Mouse (Mus musculus) embryonic facial prominence, embryonic 11.5 days (tissue): ENCODE data around the gene Itm2b. TPM values are rescaled to one million over a fixed set of nuclear protein-coding genes. Genes with fewer than 3 reads are reported as not detected.

Experiments
- polyA plus RNA-seq: library from polyadenylated mRNA; unstranded; fragments of >200 nt; fragmentation: Nextera tagmentation; extraction: Ambion mirVana; gene quantifications from 2 replicates; pipeline ENCODE4 v1.2.1, GENCODE M21; 2014

The Itm2b gene
- polyA plus RNA-seq, 1 experiment from 2014 or later = 378 TPM

Other genes starting within 250 kb of the Itm2b start
- 19.0 and 22.4 TPM in 2 replicates for gene Lpar6, start 147.4 kb downstream of the Itm2b start, polyA plus RNA-seq
- 25.6 and 26.2 TPM in 2 replicates for gene Rb1, start 59.5 kb downstream of the Itm2b start, polyA plus RNA-seq
- gene Med4, start 124.7 kb upstream of the Itm2b start, polyA plus RNA-seq = 107 and 113 TPM in 2 replicates
- gene Sucla2, start 140.0 kb upstream of the Itm2b start, polyA plus RNA-seq = 126 and 134 TPM in 2 replicates
- 9.8 and 10.0 TPM in 2 replicates for gene Nudt15, start 163.0 kb upstream of the Itm2b start, polyA plus RNA-seq